Mouse (Mus musculus): ENCODE results near the gene Gstm1. TPM values are rescaled to one million over a fixed set of nuclear protein-coding genes. Genes with fewer than 3 reads are reported as not detected.

Gstm1 gene
- total RNA-seq, 2 experiments from 2014 or later = 279 to 320 TPM

GRCm38 (mm10) chr3:107968724-107969395 lies 48.9 kb downstream of the Gstm1 start, which contains the start of gene Gstm3:
Gene Gstm3 (minus strand): TSS chr3:107969283.
- DNase-seq (ENCODE audit: low spot score in 2 of 2) = no peak

GRCm38 (mm10) chr3:107966631-107967030 lies 51.1 kb downstream of the Gstm1 start:
- no peak for DNase-seq (ENCODE audit: low spot score in 2 of 2)

- DNase-seq (ENCODE audit: low spot score in 2 of 2) = no peak
Observed at GRCm38 (mm10) chr3:107965592-107965991, 52.2 kb downstream of the Gstm1 start.

- no peak for DNase-seq (ENCODE audit: low spot score in 2 of 2)
Observed at GRCm38 (mm10) chr3:107964656-107965308, 53.0 kb downstream of the Gstm1 start.

- no peak for DNase-seq (ENCODE audit: low spot score in 2 of 2)
Observed at GRCm38 (mm10) chr3:107964026-107964425, 53.7 kb downstream of the Gstm1 start.

Other genes starting within 250 kb of the Gstm1 start
- gene Eps8l3, start 140.7 kb downstream of the Gstm1 start, total RNA-seq (2021) = not detected
- 100 to 1,000 TPM; 229 to 250 TPM for gene Gstm5, start 122.2 kb downstream of the Gstm1 start, total RNA-seq (2021)
- gene Gstm7, start 86.2 kb downstream of the Gstm1 start, total RNA-seq (2021) = 10 to 100 TPM; 91.2 to 99.8 TPM
- gene Gstm6, start 74.2 kb downstream of the Gstm1 start, total RNA-seq (2021) = 1 to 10 TPM; 5.8 to 6.7 TPM
- not detected for gene Gstm3, start 48.7 kb downstream of the Gstm1 start, total RNA-seq (2021)
- gene Gstm2, start 31.5 kb downstream of the Gstm1 start, total RNA-seq (2021) = 1 to 10 TPM; 5.0 to 5.7 TPM
- gene Gstm4, start 26.9 kb upstream of the Gstm1 start, total RNA-seq (2021) = 10 to 100 TPM; 11.5 to 11.6 TPM
- gene Ampd2, start 68.7 kb upstream of the Gstm1 start, total RNA-seq (2021) = 10 to 100 TPM; 52.3 to 58.5 TPM
- under 1 TPM in 1 of 2 experiments, not detected in 1; 0.21 TPM for gene Gnat2, start 74.8 kb upstream of the Gstm1 start, total RNA-seq (2021)
- gene Gnai3, start 128.2 kb upstream of the Gstm1 start, total RNA-seq (2021) = 10 to 100 TPM; 29.0 to 30.4 TPM
- gene Gpr61, start 136.9 kb upstream of the Gstm1 start, total RNA-seq (2021) = 10 to 100 TPM; 18.4 to 22.3 TPM
- gene Amigo1, start 168.4 kb upstream of the Gstm1 start, total RNA-seq (2021) = 10 to 100 TPM; 78.2 to 79.7 TPM
- 10 to 100 TPM; 20.6 to 21.4 TPM for gene Cyb561d1, start 183.2 kb upstream of the Gstm1 start, total RNA-seq (2021)
- gene Atxn7l2, start 193.0 kb upstream of the Gstm1 start, total RNA-seq (2021) = 10 to 100 TPM; 22.9 to 27.9 TPM
- gene Sypl2, start 208.7 kb upstream of the Gstm1 start, total RNA-seq (2021) = 1 to 10 TPM; 2.3 TPM
- gene Psma5, start 239.0 kb upstream of the Gstm1 start, total RNA-seq (2021) = 10 to 100 TPM; 68.9 to 76.7 TPM